Mouse (Mus musculus): ENCODE results near the gene Vmn2r46.
"Not testable (repeated sequence)": the region's sequence is repeated elsewhere in the genome, so short reads cannot be mapped to it uniquely, and the experiment has no call there.

Vmn2r46 gene

GRCm38 (mm10) chr7:9770471-9770870 is at the start of gene Vmn2r46:
Gene Vmn2r46 (minus strand): TSS chr7:9770571.
- not testable (repeated sequence) for DNase-seq
